In genomic region chr2:31057549-31058177, GRCm38 (mm10) we compare ENCODE assay signal across 15 mouse cellular contexts.
DNase-seq lines count a peak whose midpoint lies in the region; ATAC-seq and TF ChIP-seq lines count a peak whose summit lies in the region.
"Had no signal": no experiment of that assay in that cellular context is flagged by ENCODE, and none has a peak within 500 bp of the region (broad histone marks: within the 10 kb centered on the region; RNA-seq: fewer than 3 reads in every experiment).

No protein-coding gene starts in this region.

- intact Hi-C loops in left cerebral cortex, postnatal 4 days (cut with DNase I): no loop called here
- intact Hi-C loops in left cerebral cortex, postnatal 25 days (cut with DNase I): no loop called here

- no peak for TF ChIP-seq CTCF in brain, embryonic 14.5 days (IDR thresholded peaks at IDR 0.05; ENCODE audit: borderline replicate concordance, extremely low read depth, insufficient read depth, insufficient read length)
- 0 out of 2 replicates have a peak, but pooled peaks have one; percentile 2 for TF ChIP-seq CTCF in cortical plate, adult 2 months (IDR thresholded peaks at IDR 0.05; ENCODE audit: extremely low read depth, insufficient read depth, low read length)

- peaks cover 1% of the 10 kb centered on the region; the same call in 1 of the 2 replicates for H3K4me1 ChIP-seq in cortical plate, adult 2 months (ENCODE audit: control insufficient read depth, insufficient read depth, low read length)
- H3K4me1 ChIP-seq: lung, embryonic 15.5 days had no signal

- no peak overlapping the region for H3K4me3 ChIP-seq in cortical plate, adult 2 months (ENCODE audit: insufficient read depth, low read length)
- H3K4me3 ChIP-seq: lung, embryonic 15.5 days; midbrain, embryonic 12.5 days had no signal

- DNase-seq in cerebellum, postnatal 4 days (ENCODE audit: low spot score in 2 of 2): no peak
- peak; percentile 44 for DNase-seq in left cerebral cortex, postnatal 4 days
- no peak for DNase-seq in left cerebral cortex, postnatal 25 days (ENCODE audit: low spot score in 2 of 2)
- DNase-seq in brain, embryonic 14.5 days (ENCODE audit: low read depth): peak; percentile 34
- DNase-seq in gastrocnemius, postnatal 10 days: no peak
- DNase-seq: kidney, adult 11 months; liver; thymus, postnatal 25 days had no signal

- peak; percentile 15; the same call in 1 of the 2 replicates for ATAC-seq in cerebellum, adult (ENCODE audit: insufficient number of reproducible peaks, low FRiP score, low TSS enrichment)
- no peak for ATAC-seq in activated CD4-positive, CD25-positive, alpha-beta regulatory T cell, adult 4 months
- ATAC-seq: forebrain, embryonic 16.5 days; Patski had no signal

- TF ChIP-seq POLR2A in brain, embryonic 14.5 days (IDR thresholded peaks at IDR 0.05; ENCODE audit: borderline replicate concordance, extremely low read depth, insufficient read depth, insufficient read length, poor library complexity, severe bottlenecking): no peak
- TF ChIP-seq POLR2A in cortical plate, adult 2 months (IDR thresholded peaks at IDR 0.05; ENCODE audit: extremely low read depth, insufficient read depth, low read length): no peak

- H3K27ac ChIP-seq in cortical plate, adult 2 months (ENCODE audit: insufficient read depth, low read length): peak overlapping the region; percentile 81
- H3K27ac ChIP-seq: lung, embryonic 15.5 days; midbrain, embryonic 12.5 days had no signal

Comparison
In these comparisons a context has a peak if more than half of its experiments do, and no peak if none do; other contexts are left out.
1. DNase-seq: peak in left cerebral cortex, postnatal 4 days (single experiment) and brain, embryonic 14.5 days (single experiment); none in cerebellum, postnatal 4 days (0 of 2), left cerebral cortex, postnatal 25 days (0 of 2) and gastrocnemius, postnatal 10 days (single experiment).